Mouse (Mus musculus) A20 (cell line): ENCODE measurements around the gene Rngtt.

Experiments
- DNase-seq: peaks from one replicate; pipeline ENCODE4 v3.0.0-alpha.2; 2011; ENCODE audit warnings: low read depth, low spot score

Gene Rngtt

DNA sequence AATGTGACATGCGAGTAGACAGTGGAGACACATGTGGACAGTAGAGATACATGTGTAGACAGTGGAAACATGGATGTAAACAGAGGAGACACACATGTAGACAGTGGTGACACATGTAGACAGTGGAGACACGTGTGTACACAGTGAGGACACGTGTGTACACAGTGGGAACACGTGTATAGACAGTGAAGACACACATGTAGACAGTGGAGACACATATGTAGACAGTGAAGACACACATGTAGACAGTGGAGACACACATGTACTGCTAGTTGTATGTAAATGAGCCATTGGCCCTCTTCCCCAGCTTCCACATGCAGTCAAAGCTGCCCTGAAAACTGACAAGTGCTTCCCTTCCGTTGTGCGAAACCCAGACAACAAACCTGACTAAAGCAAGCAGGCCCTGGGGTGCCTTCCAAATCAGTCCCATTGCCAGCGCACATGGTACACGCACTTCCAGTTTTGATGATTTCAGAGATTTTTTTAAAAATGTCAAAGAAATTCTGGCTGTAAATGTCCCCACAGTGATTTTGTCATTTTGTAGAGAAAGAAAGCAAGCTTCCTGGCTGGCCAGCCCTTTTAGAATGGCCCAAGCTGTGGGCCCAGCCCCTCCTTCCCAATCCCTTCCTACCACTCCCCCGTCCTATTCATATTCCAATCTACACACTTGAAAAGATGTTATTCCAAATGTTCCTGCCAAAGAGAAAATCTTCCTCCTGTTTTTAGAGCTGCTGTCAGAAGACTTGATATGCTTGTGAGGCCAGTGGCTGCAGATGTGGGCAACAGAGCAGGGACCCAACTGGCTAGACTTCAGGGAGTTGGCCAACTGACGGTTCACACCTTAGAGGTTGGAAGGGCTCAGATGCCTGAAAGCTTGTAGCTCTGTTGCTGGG, 204.2 kb downstream of the Rngtt start:
- DNase-seq = no peak

DNA sequence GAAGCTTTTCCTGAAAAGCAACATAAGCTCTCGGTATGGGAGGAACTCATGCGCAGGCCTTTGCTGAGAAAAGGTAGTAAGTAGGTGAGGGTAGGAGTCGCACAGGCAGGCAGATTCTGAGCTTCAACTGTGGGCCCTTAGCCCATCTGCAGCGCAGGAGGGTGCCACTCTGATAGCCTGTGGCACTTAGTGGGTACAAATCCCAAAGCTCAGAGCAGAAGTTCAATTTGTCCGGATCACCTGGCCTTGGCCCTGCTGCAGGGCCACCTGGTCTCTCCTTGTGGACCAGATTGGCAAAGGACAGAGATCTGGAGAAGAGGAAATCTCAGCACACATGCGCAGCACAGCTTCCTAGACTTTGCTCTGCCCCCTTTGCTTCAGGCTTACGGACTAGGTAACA, 210.1 kb downstream of the Rngtt start:
- no peak for DNase-seq

GRCm38 (mm10) chr4:33520938-33521337, 210.8 kb downstream of the Rngtt start:
- no peak for DNase-seq

DNA sequence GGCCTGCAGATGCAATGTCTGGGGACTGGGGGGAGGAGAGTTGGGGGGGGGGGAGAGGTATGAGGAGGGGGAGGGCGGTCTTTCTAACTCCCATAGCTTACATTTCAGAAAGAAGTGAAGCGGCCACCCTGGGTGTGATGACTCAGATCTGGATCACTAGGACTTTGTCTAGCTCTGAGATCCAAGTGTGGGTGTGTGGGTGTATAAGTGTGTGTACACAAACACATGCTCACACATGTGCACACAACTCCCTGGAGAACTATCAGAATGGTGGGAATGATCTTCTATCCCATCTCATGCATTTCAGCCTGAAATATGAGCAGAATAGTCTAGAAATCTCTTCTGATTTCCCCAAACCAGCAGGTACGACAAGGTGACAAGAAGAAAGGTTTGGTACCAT, 213.7 kb downstream of the Rngtt start:
- DNase-seq = no peak

DNA sequence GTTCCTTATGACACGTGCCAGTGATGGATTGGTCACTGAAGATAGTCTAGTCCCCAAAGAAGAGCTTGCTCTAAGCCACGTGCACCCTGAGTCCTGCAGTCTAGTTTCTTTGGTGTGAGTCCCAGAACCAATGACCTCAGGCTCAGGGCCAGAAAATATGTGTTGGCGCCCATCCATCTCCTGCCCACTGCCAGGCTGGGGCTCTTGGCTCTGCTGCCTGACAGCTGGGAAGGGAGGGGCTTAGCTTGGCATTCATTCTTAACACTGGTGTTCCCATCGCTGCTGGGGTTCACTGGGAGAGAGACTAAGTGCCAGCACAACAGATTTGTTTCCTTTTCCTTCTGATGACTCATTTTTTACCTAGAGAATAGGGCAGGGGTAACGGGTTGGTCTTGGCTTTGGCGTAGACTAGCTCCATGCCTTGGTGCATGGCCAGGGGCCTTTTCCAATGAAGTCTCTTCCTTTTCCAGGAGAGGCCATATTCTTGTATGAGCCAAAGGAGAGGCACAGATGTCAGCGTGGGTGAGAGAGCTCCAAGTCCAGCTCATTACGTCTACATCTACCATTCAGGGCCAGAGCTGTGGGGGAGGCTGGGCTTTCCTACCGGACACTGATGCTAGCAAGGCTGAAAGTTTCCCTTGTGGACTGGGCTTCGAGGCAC, 214.5 kb downstream of the Rngtt start:
- DNase-seq = no peak

- no peak for DNase-seq
Measured at GRCm38 (mm10) chr4:33525272-33525671, 215.2 kb downstream of the Rngtt start.

DNA sequence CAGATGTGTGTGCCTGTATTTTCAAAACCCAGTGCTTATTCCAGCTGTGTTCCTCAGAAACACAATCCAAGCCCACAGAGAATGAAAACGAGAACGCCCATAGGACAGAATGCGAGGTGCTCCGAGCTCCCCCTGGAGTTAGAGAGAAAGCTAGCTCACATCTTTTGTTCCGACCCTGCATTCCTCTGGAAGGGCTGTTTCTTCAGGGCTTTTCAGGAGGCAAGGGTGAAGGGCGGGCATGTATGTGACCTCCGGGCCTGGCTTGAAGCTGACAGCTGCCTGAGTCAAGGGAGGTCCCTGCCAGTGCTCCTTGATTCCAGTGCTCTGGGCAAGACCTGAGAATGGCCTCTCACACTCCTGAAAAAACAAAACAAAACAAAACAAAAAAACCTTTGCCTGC, 216.0 kb downstream of the Rngtt start:
- no peak for DNase-seq

GRCm38 (mm10) chr4:33526675-33527074, 216.6 kb downstream of the Rngtt start:
- no peak for DNase-seq

- DNase-seq = no peak
Measured at GRCm38 (mm10) chr4:33532596-33532995, 222.5 kb downstream of the Rngtt start.

GRCm38 (mm10) chr4:33544755-33545576, 234.9 kb downstream of the Rngtt start:
- no peak for DNase-seq

GRCm38 (mm10) chr4:33545577-33545879, 235.4 kb downstream of the Rngtt start:
- no peak for DNase-seq

DNA sequence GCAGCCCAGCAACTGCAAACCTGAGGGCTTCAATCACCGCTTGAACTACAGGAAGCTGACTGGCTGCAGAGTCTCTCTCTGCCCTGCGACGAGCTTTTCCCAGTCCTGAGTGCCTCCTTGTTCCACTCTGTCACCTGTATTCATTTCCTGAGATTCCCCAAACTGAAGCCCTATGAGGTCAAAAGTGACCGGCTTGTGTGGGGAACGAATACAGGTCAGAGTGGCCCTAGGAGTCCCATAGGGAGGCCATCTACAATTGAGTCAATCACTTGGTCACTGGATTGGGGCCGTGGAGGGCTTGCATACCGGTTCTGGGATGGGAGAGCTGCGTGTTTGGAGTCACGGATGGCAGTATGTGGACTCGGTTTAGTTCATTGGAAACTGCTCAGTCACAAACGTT, 236.2 kb downstream of the Rngtt start:
- DNase-seq = no peak

- no peak for DNase-seq
Measured at GRCm38 (mm10) chr4:33547315-33547929, 237.3 kb downstream of the Rngtt start.

DNA sequence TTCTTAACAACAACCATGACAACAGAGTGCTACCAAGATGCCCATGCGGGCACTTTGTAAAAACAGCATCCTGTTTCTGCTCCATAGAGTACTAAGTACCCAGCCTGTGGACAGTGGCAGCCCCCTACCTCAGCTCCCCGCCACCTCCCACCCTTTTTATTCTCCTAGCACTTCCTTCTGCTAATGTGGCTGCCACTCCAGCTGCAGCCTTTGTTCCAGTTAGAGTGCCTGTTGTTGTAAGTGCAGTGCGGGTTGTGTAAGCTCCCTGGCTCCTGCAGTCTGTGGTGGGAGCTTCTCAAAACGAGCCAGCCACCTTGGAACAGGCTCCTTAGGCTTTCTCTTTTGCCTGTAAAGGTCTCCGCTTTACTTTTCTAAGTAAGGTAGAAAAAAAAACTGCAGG, 239.5 kb downstream of the Rngtt start:
- DNase-seq = no peak
